Mouse (Mus musculus) embryonic facial prominence, embryonic 14.5 days (tissue): ENCODE data around the gene Baiap2l2. TPM values are rescaled to one million over a fixed set of nuclear protein-coding genes. Genes with fewer than 3 reads are reported as not detected.

Source experiments
- ATAC-seq: fragments of 200-750 bp; cut with Nextera tagmentation; 2 replicates; pipeline ENCODE4 v1.8.0; 2017; ENCODE audit warnings: low read depth, moderate number of reproducible peaks, moderate TSS enrichment
- DNase-seq: peaks from one replicate; pipeline ENCODE4 v3.0.0-alpha.2; 2015; ENCODE audit warnings: low spot score
- H3K27ac ChIP-seq: fragments of 300-500 bp; sonication (generic); replicated peaks from 2 replicates; pipeline ENCODE4 v1.5.1; 2014; ENCODE audit warnings: low read depth, mild to moderate bottlenecking, low read length, moderate library complexity
- H3K27me3 ChIP-seq: fragments of 300-500 bp; sonication (generic); replicated peaks from 2 replicates; pipeline ENCODE4 v1.6.1; 2014; ENCODE audit warnings: low read length; ENCODE audit not compliant: control insufficient read depth, insufficient read depth
- H3K36me3 ChIP-seq: fragments of 300-500 bp; sonication (generic); 2 replicates; pipeline ENCODE4 v1.6.1; 2014; ENCODE audit warnings: low read length, mixed read lengths; ENCODE audit not compliant: control insufficient read depth, insufficient read depth
- H3K4me1 ChIP-seq: fragments of 300-500 bp; sonication (generic); 2 replicates; pipeline ENCODE4 v1.6.1; 2014; ENCODE audit warnings: antibody characterized with exemption, low read length; ENCODE audit not compliant: control insufficient read depth, insufficient read depth
- H3K4me2 ChIP-seq: fragments of 300-500 bp; sonication (generic); 2 replicates; pipeline ENCODE4 v1.6.1; 2014; ENCODE audit warnings: low read depth, mild to moderate bottlenecking, low read length, moderate library complexity, mixed read lengths
- H3K4me3 ChIP-seq: fragments of 300-500 bp; sonication (generic); 2 replicates; pipeline ENCODE4 v1.5.1; 2014; ENCODE audit warnings: low read depth, mild to moderate bottlenecking, low read length
- H3K9ac ChIP-seq: fragments of 300-500 bp; sonication (generic); 2 replicates; pipeline ENCODE4 v1.6.1; 2014; ENCODE audit warnings: low read depth, mild to moderate bottlenecking, low read length, moderate library complexity, mixed read lengths
- H3K9me3 ChIP-seq: fragments of 300-500 bp; sonication (generic); 2 replicates; pipeline ENCODE4 v1.6.1; 2016; ENCODE audit warnings: low read length; ENCODE audit not compliant: control insufficient read depth
- WGBS: fragments of 180-500 bp; shearing (Covaris S2); extraction: QIAGEN DNeasy Blood & Tissue Kit; methylation state at CpG from one replicate; pipeline ENCODE4 v1.1.7; 2014; 5-methylcytosine and 5-hydroxymethylcytosine counted together
- polyA plus RNA-seq: library from polyadenylated mRNA; unstranded; fragments of >200 nt; fragmentation: Nextera tagmentation; extraction: Ambion mirVana; gene quantifications from 2 replicates; pipeline ENCODE4 v1.2.1, GENCODE M21; 2014

Baiap2l2 gene
- 5.6 and 6.9 TPM in 2 replicates for polyA plus RNA-seq

GRCm38 (mm10) chr15:79285399-79285798 lies at the start of gene Baiap2l2:
Gene Baiap2l2 (minus strand): TSS chr15:79285537.
- Histone ChIP-seq H3K27me3 (no peaks in the 10 kb centered on the region), H3K9me3 (no peaks in the 10 kb centered on the region), H3K9ac (no peak within 1 kb of the TSS), H3K4me1 (no peaks in the 10 kb centered on the region), H3K36me3 (no peaks in the 10 kb centered on the region), H3K4me3 (no peak within 1 kb of the TSS), H3K27ac (no peak within 1 kb of the TSS), H3K4me2 (no peak within 1 kb of the TSS)
- DNase-seq (no peak), ATAC-seq (no peak)
- 55% methylated on average over 9 of the region's 10 CpGs for WGBS

DNA sequence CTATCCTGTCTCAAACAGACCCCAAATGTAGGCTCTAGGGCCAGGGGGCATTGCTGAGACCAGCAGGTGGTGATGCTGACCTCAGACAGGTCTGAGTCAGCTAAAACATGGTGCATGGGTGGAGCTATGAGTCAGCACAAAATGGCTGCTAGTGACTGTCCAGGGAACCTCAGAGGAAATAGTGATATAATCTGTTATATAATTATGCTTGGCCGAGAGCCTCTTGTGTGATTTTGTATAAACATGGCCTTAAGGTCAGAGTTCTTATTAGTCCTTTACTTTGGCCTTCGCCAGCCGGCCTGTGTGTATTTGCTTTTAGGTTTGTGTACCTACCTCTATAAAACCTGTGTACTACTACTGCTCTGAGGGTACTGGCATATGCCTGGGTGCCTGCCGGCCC lies 48.1 kb upstream of the Baiap2l2 start:
- Histone ChIP-seq H3K36me3 (no peaks in the 10 kb centered on the region), H3K4me1 (no peaks in the 10 kb centered on the region), H3K4me3 (no peak overlapping the region), H3K9me3 (no peaks in the 10 kb centered on the region), H3K9ac (no peak overlapping the region), H3K27ac (no peak overlapping the region), H3K4me2 (no peak overlapping the region), H3K27me3 (no peaks in the 10 kb centered on the region)
- ATAC-seq = no peak
- 66% methylated on average over 4 of the region's 4 CpGs for WGBS
- no peak for DNase-seq

GRCm38 (mm10) chr15:79330521-79330920 lies 45.2 kb upstream of the Baiap2l2 start:
- WGBS = 46% methylated on average over 4 of the region's 4 CpGs
- no peak overlapping the region for H3K4me2 ChIP-seq
- H3K4me1 ChIP-seq = peaks cover 9% of the 10 kb centered on the region; the same call in 1 of the 2 replicates
- H3K4me3 ChIP-seq = no peak overlapping the region
- H3K27ac ChIP-seq = no peak overlapping the region
- no peaks in the 10 kb centered on the region for H3K27me3 ChIP-seq
- no peaks in the 10 kb centered on the region for H3K36me3 ChIP-seq
- DNase-seq = peak; percentile 45
- no peak for ATAC-seq
- H3K9ac ChIP-seq = no peak overlapping the region
- no peaks in the 10 kb centered on the region for H3K9me3 ChIP-seq

GRCm38 (mm10) chr15:79329979-79330363 lies 44.6 kb upstream of the Baiap2l2 start:
- H3K9me3 ChIP-seq = no peaks in the 10 kb centered on the region
- H3K4me2 ChIP-seq = no peak overlapping the region
- no peaks in the 10 kb centered on the region for H3K27me3 ChIP-seq
- H3K4me1 ChIP-seq = peaks cover 9% of the 10 kb centered on the region; the same call in 1 of the 2 replicates
- WGBS = 88% methylated on average over 6 of the region's 6 CpGs
- H3K36me3 ChIP-seq = no peaks in the 10 kb centered on the region
- no peak overlapping the region for H3K4me3 ChIP-seq
- no peak for DNase-seq
- no peak for ATAC-seq
- H3K27ac ChIP-seq = no peak overlapping the region
- H3K9ac ChIP-seq = no peak overlapping the region

DNA sequence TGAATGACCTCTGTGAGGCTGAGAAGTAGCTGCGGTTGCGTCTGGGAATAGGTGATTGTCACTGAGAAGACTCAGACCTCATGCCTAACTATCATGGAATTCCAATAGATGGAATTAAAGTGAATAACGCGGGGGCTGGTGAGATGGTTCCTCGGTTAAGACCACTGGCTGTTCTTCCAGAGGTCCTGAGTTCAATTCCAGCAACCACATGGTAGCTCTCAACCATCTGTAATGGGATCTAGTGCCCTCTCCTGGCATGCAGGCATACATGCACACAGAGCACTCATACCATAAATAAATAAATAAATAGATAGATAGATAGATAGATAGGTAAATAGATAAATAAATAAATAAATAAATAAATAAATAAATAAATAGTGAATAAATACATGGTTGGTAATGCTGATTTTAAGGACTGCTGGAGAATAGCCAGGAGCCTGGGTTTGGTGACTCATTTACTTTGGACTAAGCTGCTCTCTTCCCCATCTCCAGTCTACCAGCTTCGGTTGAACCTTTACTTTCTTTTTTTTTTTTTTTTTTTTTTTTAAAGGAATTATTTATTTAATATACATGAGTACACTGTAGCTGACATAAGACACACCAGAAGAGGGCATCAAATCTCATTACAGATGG lies 44.1 kb upstream of the Baiap2l2 start:
- no peaks in the 10 kb centered on the region for H3K9me3 ChIP-seq
- no peak overlapping the region for H3K4me3 ChIP-seq
- 92% methylated on average over 6 of the region's 6 CpGs for WGBS
- H3K9ac ChIP-seq = no peak overlapping the region
- no peak for ATAC-seq
- H3K27me3 ChIP-seq = no peaks in the 10 kb centered on the region
- H3K36me3 ChIP-seq = no peaks in the 10 kb centered on the region
- H3K4me2 ChIP-seq = no peak overlapping the region
- no peak overlapping the region for H3K27ac ChIP-seq
- no peak for DNase-seq
- H3K4me1 ChIP-seq = peaks cover 9% of the 10 kb centered on the region; the same call in 1 of the 2 replicates

- Histone ChIP-seq H3K4me3 (no peak overlapping the region), H3K9ac (no peak overlapping the region), H3K4me1 (peaks cover 10% of the 10 kb centered on the region; the same call in 1 of the 2 replicates), H3K27ac (peak overlapping the region; percentile 88; the same call in 1 of the 2 replicates), H3K4me2 (peak overlapping the region; percentile 82), H3K9me3 (no peaks in the 10 kb centered on the region), H3K36me3 (no peaks in the 10 kb centered on the region), H3K27me3 (no peaks in the 10 kb centered on the region)
- DNase-seq (no peak), ATAC-seq (no peak)
- 91% methylated on average over 4 of the region's 4 CpGs for WGBS
Observed at GRCm38 (mm10) chr15:79328939-79329275, 43.6 kb upstream of the Baiap2l2 start.

GRCm38 (mm10) chr15:79328058-79328938 lies 43.0 kb upstream of the Baiap2l2 start, which contains the start of gene Pla2g6:
Gene Pla2g6 (minus strand): TSS chr15:79328390.
- Histone ChIP-seq H3K36me3 (no peaks in the 10 kb centered on the region), H3K4me2 (peak within 1 kb of the TSS; percentile 82), H3K27me3 (no peaks in the 10 kb centered on the region), H3K4me3 (peak within 1 kb of the TSS; percentile 62), H3K4me1 (peaks cover 17% of the 10 kb centered on the region; the same call in 1 of the 2 replicates), H3K9ac (peak within 1 kb of the TSS; percentile 80), H3K9me3 (no peaks in the 10 kb centered on the region), H3K27ac (peak within 1 kb of the TSS; percentile 88)
- ATAC-seq (peak; percentile 97), DNase-seq (peak; percentile 99)
- 3% methylated on average over 32 of the region's 46 CpGs for WGBS

DNA sequence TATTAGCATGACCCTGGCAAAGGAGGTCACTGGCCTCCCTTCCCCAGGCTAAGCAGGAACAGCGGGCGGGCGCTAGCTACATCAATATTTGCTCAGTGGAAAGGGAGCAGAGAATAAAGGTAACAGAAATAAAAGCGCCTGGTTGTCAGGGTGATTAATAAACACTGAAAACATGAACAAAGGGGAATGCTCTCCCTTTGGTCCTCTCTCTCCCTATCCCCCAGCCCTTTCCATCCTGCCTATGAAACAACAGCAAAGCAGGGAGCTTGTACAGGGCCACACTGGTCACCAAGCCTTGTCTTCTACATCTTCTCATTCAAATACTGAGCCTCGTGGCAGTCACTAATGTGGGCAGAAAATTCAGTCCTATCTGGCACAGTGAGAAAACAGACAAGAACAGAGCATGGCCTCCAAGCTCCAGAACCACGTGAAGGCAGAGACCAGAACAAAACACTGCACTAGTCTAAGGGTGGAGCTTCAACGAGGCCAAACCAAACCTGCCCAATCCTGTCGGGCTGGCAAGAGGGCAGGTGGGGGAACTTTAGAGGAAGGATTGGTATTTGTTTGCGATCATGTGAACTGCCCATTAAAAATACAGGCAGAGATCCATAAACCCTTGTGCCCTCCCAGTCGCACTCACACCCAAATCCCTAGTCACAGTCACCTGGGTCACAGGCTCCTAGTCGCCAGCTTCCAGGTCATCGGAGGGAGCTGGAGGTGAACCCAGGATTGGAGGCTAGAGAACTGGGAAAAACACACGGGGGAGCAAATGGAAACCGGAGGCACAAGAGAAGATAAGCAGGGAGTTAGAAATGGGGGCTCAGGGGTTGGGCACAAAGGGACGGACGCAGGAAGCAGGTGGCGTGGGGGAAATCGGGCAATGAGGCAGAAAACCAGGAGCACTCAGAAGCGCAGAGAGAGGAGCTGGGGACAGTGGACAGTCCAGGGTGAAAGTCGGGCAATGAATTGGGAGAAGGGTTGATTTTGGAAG lies 41.9 kb upstream of the Baiap2l2 start:
- Histone ChIP-seq H3K27me3 (no peaks in the 10 kb centered on the region), H3K36me3 (no peaks in the 10 kb centered on the region), H3K4me1 (peaks cover 25% of the 10 kb centered on the region; the same call in 1 of the 2 replicates), H3K9ac (peak overlapping the region; percentile 80), H3K4me3 (peak overlapping the region; percentile 62), H3K9me3 (no peaks in the 10 kb centered on the region), H3K27ac (peak overlapping the region; percentile 88), H3K4me2 (peak overlapping the region; percentile 82)
- ATAC-seq = peak; percentile 39; the same call in 1 of the 2 replicates
- WGBS = 17% methylated on average over 20 of the region's 20 CpGs
- peak; percentile 72 for DNase-seq
